42 mouse cellular contexts compared by ENCODE assay signal in the genomic region with DNA sequence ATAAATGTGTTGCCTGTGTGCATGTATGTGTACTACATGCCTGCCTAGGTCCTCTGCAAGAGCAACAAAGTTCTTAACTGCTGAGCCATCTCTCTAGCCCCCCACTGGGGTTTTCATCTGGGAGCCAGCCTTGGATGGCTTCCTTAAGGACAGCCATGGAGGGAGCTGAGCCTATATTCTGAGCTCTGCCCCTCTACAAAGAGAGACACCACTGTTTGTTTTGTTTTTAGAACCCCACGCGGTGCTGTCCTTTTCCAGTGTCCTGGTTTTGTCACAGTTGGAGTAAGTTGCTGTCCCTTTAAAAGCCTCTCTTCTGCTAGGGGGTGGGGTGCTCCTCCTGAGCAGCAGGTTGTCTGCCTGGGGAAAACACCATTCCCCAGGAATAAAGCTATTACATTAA. TPM values are rescaled to one million over a fixed set of nuclear protein-coding genes. Genes with fewer than 3 reads are reported as not detected.
"Had no signal": no experiment of that assay in that cellular context is flagged by ENCODE, and none has a peak within 500 bp of the region (broad histone marks: within the 10 kb centered on the region; RNA-seq: fewer than 3 reads in every experiment).

No protein-coding gene starts in this region.

- H3K4me3 ChIP-seq: heart, embryonic 12.5 days; heart, embryonic 13.5 days; heart, embryonic 15.5 days; hindbrain, embryonic 10.5 days; hindbrain, embryonic 12.5 days; hindbrain, embryonic 13.5 days; hindbrain, embryonic 15.5 days; intestine, embryonic 15.5 days; kidney, embryonic 15.5 days; layer of hippocampus, adult 2 months; left cerebral cortex, adult 2 months had no signal

- H3K27ac ChIP-seq: heart, embryonic 13.5 days; heart, embryonic 15.5 days; hindbrain, embryonic 10.5 days; hindbrain, embryonic 12.5 days; hindbrain, embryonic 13.5 days; hindbrain, embryonic 14.5 days; hindbrain, embryonic 15.5 days; hindbrain, postnatal 0 days; intestine, embryonic 15.5 days; kidney, embryonic 15.5 days; kidney, postnatal 0 days; layer of hippocampus, adult 2 months; left cerebral cortex, adult 2 months had no signal

- H3K4me1 ChIP-seq: heart, embryonic 12.5 days; hindbrain, embryonic 13.5 days; hindbrain, embryonic 15.5 days; intestine, embryonic 15.5 days; kidney, embryonic 15.5 days had no signal

- H3K9me3 ChIP-seq: hindbrain, embryonic 15.5 days; intestine, embryonic 15.5 days had no signal

- DNase-seq: heart, postnatal 10 days; heart, postnatal 14 days; heart, postnatal 36 days; heart, postnatal 4 days; kidney, adult 18-20 months; kidney, adult 8-10 months; kidney, adult 9 months; kidney, postnatal 10 days; kidney, postnatal 14 days; kidney, postnatal 25 days; kidney, postnatal 4 days; layer of hippocampus, adult 9-11 months; layer of hippocampus, postnatal 36 days had no signal

- H3K27me3 ChIP-seq: heart, embryonic 12.5 days; heart, embryonic 13.5 days; heart, embryonic 15.5 days; hindbrain, embryonic 13.5 days; hindbrain, embryonic 15.5 days; intestine, embryonic 15.5 days; kidney, embryonic 15.5 days had no signal

- H3K36me3 ChIP-seq: heart, embryonic 15.5 days; hindbrain, embryonic 10.5 days; hindbrain, embryonic 12.5 days; hindbrain, embryonic 13.5 days; hindbrain, embryonic 15.5 days; intestine, embryonic 15.5 days; kidney, embryonic 15.5 days had no signal

RNA-seq across cellular contexts. Expression of a gene that starts 27.7 kb away (rescaled TPM):
- total RNA-seq: heart, postnatal 10 days; heart, postnatal 14 days; heart, postnatal 25 days; heart, postnatal 36 days; heart, postnatal 4 days; hematopoietic stem cell, adult 5-6 weeks; hindbrain, postnatal 0 days had no signal
- polyA plus RNA-seq: heart, embryonic 11.5 days; heart, embryonic 12.5 days; heart, embryonic 13.5 days; heart, embryonic 14.5 days; heart, embryonic 15.5 days; heart, embryonic 16.5 days; heart, postnatal 0 days; hindbrain, embryonic 11.5 days; hindbrain, embryonic 12.5 days; hindbrain, embryonic 13.5 days; hindbrain, embryonic 15.5 days; hindbrain, embryonic 16.5 days; inflammation-experienced regulatory T-cells, adult 6 months; intestine, embryonic 14.5 days; intestine, embryonic 15.5 days; intestine, embryonic 16.5 days; intestine, postnatal 0 days; kidney, embryonic 14.5 days; kidney, embryonic 15.5 days; kidney, embryonic 16.5 days; kidney, postnatal 0 days; large intestine, adult 2 months had no signal
